Mouse (Mus musculus) liver, embryonic 14.5 days (tissue): ENCODE data around the gene Nim1k. TPM values are rescaled to one million over a fixed set of nuclear protein-coding genes. Genes with fewer than 3 reads are reported as not detected.

ENCODE experiments used
- ATAC-seq: fragments of 200-750 bp; cut with Nextera tagmentation; 2 replicates; pipeline ENCODE4 v1.8.0; 2017; ENCODE audit warnings: moderate number of reproducible peaks, mild to moderate bottlenecking, moderate library complexity; ENCODE audit not compliant: insufficient read depth
- DNase-seq, 3 experiments: peaks; one replicate each; pipeline ENCODE4 v3.0.0-alpha.2; 2012 to 2013; ENCODE audit warnings: low read depth in 3 of 3, low spot score in 3 of 3
- H3K27ac ChIP-seq: fragments of 300-500 bp; sonication (generic); 2 replicates; pipeline ENCODE4 v1.5.1; 2014; ENCODE audit warnings: moderate library complexity, mild to moderate bottlenecking, control low read depth, inconsistent platforms
- H3K27me3 ChIP-seq: fragments of 300-500 bp; sonication (generic); 2 replicates; pipeline ENCODE4 v1.6.1; 2014; ENCODE audit warnings: mild to moderate bottlenecking, low read length, moderate library complexity; ENCODE audit not compliant: control insufficient read depth, insufficient read depth
- H3K36me3 ChIP-seq: fragments of 300-500 bp; sonication (generic); replicated peaks from 2 replicates; pipeline ENCODE4 v1.6.1; 2014; ENCODE audit warnings: low read depth; ENCODE audit not compliant: control insufficient read depth, insufficient read depth
- H3K4me1 ChIP-seq, 2 experiments: fragments of 200-500 bp in 1 of 2; fragments of 300-500 bp in 1 of 2; sonication (generic) in 1 of 2; replicated peaks; 2 replicates each; pipeline ENCODE4 v1.6.1; 2012 to 2014; ENCODE audit warnings: antibody characterized with exemption in 1 of 2, inconsistent platforms in 1 of 2, low read length in 1 of 2; ENCODE audit not compliant: control insufficient read depth in 2 of 2, insufficient read depth in 2 of 2
- H3K4me2 ChIP-seq: fragments of 300-500 bp; sonication (generic); 2 replicates; pipeline ENCODE4 v1.6.1; 2014; ENCODE audit warnings: low read depth, mild to moderate bottlenecking, control low read depth, moderate library complexity
- H3K4me3 ChIP-seq, 2 experiments: fragments of 200-500 bp in 1 of 2; fragments of 300-500 bp in 1 of 2; sonication (generic) in 1 of 2; 2 replicates each; pipeline ENCODE4 v1.5.1; 2012 to 2014; ENCODE audit warnings: low read depth in 2 of 2, low read length in 2 of 2, mild to moderate bottlenecking in 2 of 2, control low read depth in 1 of 2, inconsistent platforms in 1 of 2, moderate library complexity in 1 of 2; ENCODE audit not compliant: insufficient read depth in 1 of 2
- H3K9ac ChIP-seq: fragments of 300-500 bp; sonication (generic); replicated peaks from 2 replicates; pipeline ENCODE4 v1.6.1; 2014; ENCODE audit warnings: mild to moderate bottlenecking, control low read depth, moderate library complexity
- H3K9me3 ChIP-seq: fragments of 300-500 bp; sonication (generic); 2 replicates; pipeline ENCODE4 v1.6.1; 2016; ENCODE audit warnings: low read length, mixed read lengths; ENCODE audit not compliant: control insufficient read depth
- CTCF ChIP-seq: IDR thresholded peaks from 2 replicates; pipeline ENCODE4 v1.5.1; 2016; ENCODE audit warnings: antibody characterized with exemption, low read depth, control low read depth
- EP300 ChIP-seq: IDR thresholded peaks from 2 replicates; pipeline ENCODE4 v1.6.1; 2016; ENCODE audit warnings: antibody characterized with exemption, low read depth
- WGBS: fragments of 180-500 bp; shearing (Covaris S2); extraction: QIAGEN DNeasy Blood & Tissue Kit; methylation state at CpG from one replicate; pipeline ENCODE4 v1.1.7; 2014; ENCODE audit not compliant: insufficient replicate concordance; 5-methylcytosine and 5-hydroxymethylcytosine counted together
- polyA plus RNA-seq, 2 experiments: library from polyadenylated mRNA; depleted of rRNA in 1 of 2; stranded (reverse) in 1 of 2; unstranded in 1 of 2; fragments of >200 nt; fragmentation: Nextera tagmentation in 1 of 2; extraction: Ambion mirVana in 1 of 2; gene quantifications; 2 replicates each; pipeline versions ENCODE4 v1.2.1 to v1.2.3; 2012 to 2014

Nim1k gene
- polyA plus RNA-seq, 2 experiments, result 0.02 to 0.13 TPM

DNA sequence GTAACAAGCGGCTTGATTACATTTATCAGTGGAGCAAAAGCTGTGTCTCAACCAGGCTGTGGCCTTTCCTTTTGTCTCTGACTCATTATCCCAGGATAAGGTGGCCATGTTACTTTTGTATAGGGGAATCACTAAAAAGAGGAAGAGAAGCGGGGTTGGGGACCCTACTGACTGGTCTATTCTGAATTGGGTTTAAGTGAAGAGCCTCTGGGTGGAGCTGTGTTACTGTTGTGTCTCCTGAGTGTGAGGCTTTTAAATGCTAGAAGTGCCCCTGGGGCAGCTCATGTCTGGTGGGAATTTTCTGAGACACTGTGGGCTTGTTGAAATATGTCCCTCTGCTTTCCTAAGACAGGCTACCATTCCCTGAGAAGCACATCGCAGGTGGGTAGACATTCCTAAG, 12.2 kb downstream of the Nim1k start:
- Histone ChIP-seq H3K4me2 (no peak overlapping the region), H3K9ac (no peak overlapping the region), H3K27me3 (no peaks in the 10 kb centered on the region), H3K36me3 (no peaks in the 10 kb centered on the region), H3K4me3 (no peak overlapping the region), H3K9me3 (no peaks in the 10 kb centered on the region), H3K4me1 (no peaks in the 10 kb centered on the region), H3K27ac (no peak overlapping the region)
- DNase-seq (no peak), ATAC-seq (no peak)
- TF ChIP-seq CTCF (no peak), EP300 (no peak)
- 50% methylated on average over 3 of the region's 3 CpGs for WGBS

DNA sequence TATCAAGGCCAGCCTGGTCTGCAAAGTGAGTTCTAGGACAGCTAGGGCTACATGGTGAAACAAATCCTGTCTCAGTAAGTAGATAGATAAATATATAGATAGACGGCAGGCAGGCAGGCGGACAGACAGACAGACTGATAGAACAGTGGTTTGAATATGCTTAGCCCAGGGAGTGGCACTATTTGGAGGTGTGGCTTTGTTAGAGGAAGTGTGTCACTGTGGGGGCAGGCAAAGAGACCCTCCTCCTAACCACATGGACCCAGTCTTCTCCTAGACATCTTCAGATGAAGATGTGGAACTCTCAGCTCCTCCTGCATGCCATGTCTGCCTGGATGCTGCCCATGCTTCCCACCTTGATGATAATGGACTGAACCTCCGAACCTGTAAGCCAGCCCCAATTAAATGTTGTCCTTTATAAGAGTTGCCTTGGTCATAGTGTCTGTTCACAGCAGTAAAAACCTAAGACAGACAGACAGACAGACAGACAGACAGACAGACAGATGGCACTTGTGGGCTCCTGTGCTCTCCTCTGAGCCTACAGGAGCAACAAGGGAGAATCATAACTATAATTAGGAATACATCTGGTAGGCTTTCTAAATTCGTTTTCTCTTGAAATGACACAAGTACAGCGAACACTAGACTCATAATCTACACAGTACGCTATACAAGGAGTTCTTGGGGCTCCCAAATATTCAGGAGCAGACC, 12.8 kb downstream of the Nim1k start:
- Histone ChIP-seq H3K4me1 (no peaks in the 10 kb centered on the region), H3K4me2 (no peak overlapping the region), H3K36me3 (no peaks in the 10 kb centered on the region), H3K27ac (no peak overlapping the region), H3K9me3 (no peaks in the 10 kb centered on the region), H3K9ac (no peak overlapping the region), H3K4me3 (no peak overlapping the region), H3K27me3 (no peaks in the 10 kb centered on the region)
- TF ChIP-seq EP300, result no peak
- TF ChIP-seq CTCF, result no peak
- DNase-seq (no peak), ATAC-seq (no peak)
- 40% methylated on average over 6 of the region's 6 CpGs for WGBS

DNA sequence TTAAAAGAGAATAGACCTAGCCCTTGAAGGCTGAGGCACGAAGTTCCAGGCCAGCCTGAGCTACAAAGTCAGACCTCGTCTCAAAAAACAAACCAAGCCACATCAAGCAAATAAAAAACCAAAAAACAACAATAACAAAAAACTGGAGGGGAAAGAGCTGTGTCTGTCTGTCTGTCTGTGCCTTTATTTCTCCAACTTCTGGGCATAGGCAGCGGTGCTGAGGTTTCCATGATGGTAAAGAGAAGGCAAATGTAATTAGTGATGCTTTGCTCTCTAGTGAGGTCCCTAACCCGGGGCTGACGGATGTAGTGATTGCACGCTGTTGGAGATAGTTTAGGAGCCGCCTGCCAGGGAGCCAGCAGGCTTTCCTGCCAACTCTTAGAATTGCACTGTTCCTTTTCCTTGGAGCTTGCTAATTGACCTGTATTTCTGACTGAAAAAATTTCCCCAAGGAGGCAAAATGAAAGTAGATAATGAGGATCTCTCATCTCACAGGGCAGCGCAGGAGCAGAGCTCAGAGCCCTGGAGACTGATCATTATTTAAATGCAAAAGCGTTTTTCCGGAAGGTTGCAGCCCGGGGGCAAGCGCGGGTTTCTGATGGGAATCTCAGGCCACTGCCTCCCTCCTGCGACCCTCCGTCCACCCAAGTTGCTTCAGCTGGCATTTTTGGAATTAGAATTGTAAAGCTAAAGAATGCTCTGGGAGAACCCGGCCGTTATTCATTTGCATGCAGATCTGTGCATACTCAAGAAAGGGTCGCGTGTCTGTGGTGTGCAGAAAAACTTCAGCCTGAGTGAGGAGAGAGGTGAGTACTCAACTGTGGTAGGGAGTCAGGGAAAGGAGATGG, 14.1 kb downstream of the Nim1k start:
- Histone ChIP-seq H3K4me1 (no peaks in the 10 kb centered on the region), H3K36me3 (no peaks in the 10 kb centered on the region), H3K27me3 (no peaks in the 10 kb centered on the region), H3K4me2 (peak overlapping the region; percentile 49), H3K4me3 (peak overlapping the region; percentile 4 to 18; a peak in 1 of 4 replicates), H3K9ac (no peak overlapping the region), H3K9me3 (no peaks in the 10 kb centered on the region), H3K27ac (no peak overlapping the region)
- WGBS, result 17% methylated on average over 19 of the region's 19 CpGs
- no peak for ATAC-seq
- no peak for DNase-seq
- TF ChIP-seq EP300 (no peak), CTCF (no peak)

DNA sequence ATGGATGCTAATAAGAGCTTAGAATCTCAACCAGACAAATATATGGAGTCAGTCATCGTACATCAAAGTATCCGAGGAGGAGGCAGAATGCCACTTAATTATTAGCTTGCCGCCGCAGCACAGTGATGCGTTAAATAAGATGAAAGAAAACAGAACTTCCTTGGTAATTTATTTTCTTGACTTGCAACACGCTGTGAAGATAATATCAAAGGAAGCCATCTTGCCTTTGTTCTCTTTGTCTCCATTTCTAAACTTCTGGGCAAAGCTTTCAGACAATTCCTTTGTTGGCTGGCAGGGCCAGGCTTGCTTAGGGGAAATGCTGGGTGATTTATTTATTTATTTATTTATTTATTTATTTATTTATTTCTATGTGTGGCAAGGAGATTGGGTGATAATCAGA, 24.2 kb downstream of the Nim1k start:
- Histone ChIP-seq H3K27me3 (no peaks in the 10 kb centered on the region), H3K27ac (no peak overlapping the region), H3K36me3 (no peaks in the 10 kb centered on the region), H3K9me3 (no peaks in the 10 kb centered on the region), H3K4me2 (no peak overlapping the region), H3K9ac (no peak overlapping the region), H3K4me1 (no peaks in the 10 kb centered on the region), H3K4me3 (no peak overlapping the region)
- WGBS, result 65% methylated on average over 6 of the region's 6 CpGs
- TF ChIP-seq CTCF (no peak), EP300 (no peak)
- ATAC-seq (no peak), DNase-seq (no peak)

DNA sequence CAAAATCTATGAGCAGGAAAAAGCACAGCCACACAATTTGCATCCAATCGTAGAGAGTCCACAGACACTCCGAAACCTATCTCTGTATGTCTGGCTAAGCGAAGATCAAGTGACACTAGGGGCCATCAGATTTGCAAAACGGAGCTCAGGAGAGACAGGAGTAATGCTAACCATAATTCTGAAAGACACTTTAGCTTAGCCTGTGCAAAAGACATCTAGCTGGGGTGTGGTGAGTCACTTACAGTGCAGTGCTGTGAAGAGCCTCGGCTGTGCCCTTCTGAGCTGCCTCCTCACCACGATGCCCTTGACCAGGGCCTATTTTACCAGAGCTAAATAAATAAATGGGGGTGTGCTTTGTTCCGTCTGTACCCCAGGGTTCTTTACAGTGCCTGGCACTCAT, 26.3 kb downstream of the Nim1k start:
- H3K4me3 ChIP-seq, result no peak overlapping the region
- no peaks in the 10 kb centered on the region for H3K36me3 ChIP-seq
- 62% methylated on average over 7 of the region's 7 CpGs for WGBS
- no peak for DNase-seq
- no peak for ATAC-seq
- H3K4me1 ChIP-seq, result no peaks in the 10 kb centered on the region
- H3K9ac ChIP-seq, result no peak overlapping the region
- H3K4me2 ChIP-seq, result no peak overlapping the region
- no peaks in the 10 kb centered on the region for H3K27me3 ChIP-seq
- no peak for TF ChIP-seq EP300
- TF ChIP-seq CTCF, result no peak
- no peaks in the 10 kb centered on the region for H3K9me3 ChIP-seq
- H3K27ac ChIP-seq, result no peak overlapping the region
